Mouse (Mus musculus) C2C12 (cell line): ENCODE measurements around the gene Ube2e2. TPM values are rescaled to one million over a fixed set of nuclear protein-coding genes. Genes with fewer than 3 reads are reported as not detected.
"Not testable (repeated sequence)": the region's sequence is repeated elsewhere in the genome, so short reads cannot be mapped to it uniquely, and the experiment has no call there.

ENCODE experiments used
- H3K27me3 ChIP-seq: one replicate; pipeline ENCODE4 v1.6.1; 2011; ENCODE audit not compliant: control insufficient read depth, insufficient read depth, insufficient read length
- H3K36me3 ChIP-seq: one replicate; pipeline ENCODE4 v1.6.1; 2011; ENCODE audit not compliant: control insufficient read depth, insufficient read depth
- H3K4me3 ChIP-seq: one replicate; pipeline ENCODE4 v1.5.1; 2011; ENCODE audit warnings: mild to moderate bottlenecking, control low read depth; ENCODE audit not compliant: poor library complexity, insufficient read depth, severe bottlenecking
- H3K79me2 ChIP-seq: one replicate; pipeline ENCODE4 v1.6.1; 2011; ENCODE audit not compliant: control insufficient read depth, insufficient read depth
- H3K79me3 ChIP-seq: one replicate; pipeline ENCODE4 v1.6.1; 2011; ENCODE audit warnings: low read depth, control low read depth
- H3ac ChIP-seq: one replicate; pipeline ENCODE3; 2011; ENCODE audit warnings: low read depth; ENCODE audit not compliant: control insufficient read depth, insufficient read length
- CEBPB ChIP-seq: IDR thresholded peaks from one replicate; pipeline ENCODE4 v1.6.1; 2011; ENCODE audit warnings: low read depth, mild to moderate bottlenecking, control low read depth, moderate library complexity
- CTCF ChIP-seq: IDR thresholded peaks from one replicate; pipeline ENCODE4 v1.5.1; 2011; ENCODE audit not compliant: control insufficient read depth, insufficient read depth, insufficient read length
- FOSL1 ChIP-seq: IDR thresholded peaks from one replicate; pipeline ENCODE4 v1.8.0; 2011; ENCODE audit warnings: mild to moderate bottlenecking, low read length; ENCODE audit not compliant: poor library complexity, insufficient read depth, severe bottlenecking
- MAX ChIP-seq: IDR thresholded peaks from one replicate; pipeline ENCODE4 v1.6.1; 2011; ENCODE audit warnings: mild to moderate bottlenecking, control low read depth
- MYOD1 ChIP-seq: IDR thresholded peaks from one replicate; pipeline ENCODE4 v1.6.1; 2011; ENCODE audit warnings: low read depth; ENCODE audit not compliant: control insufficient read depth, insufficient read length
- MYOG ChIP-seq: IDR thresholded peaks from one replicate; pipeline ENCODE4 v1.6.1; 2011; ENCODE audit not compliant: control insufficient read depth, insufficient read length; ENCODE audit errors: extremely low read depth
- USF1 ChIP-seq: IDR thresholded peaks from one replicate; pipeline ENCODE4 v1.6.1; 2011; ENCODE audit warnings: low read depth, mild to moderate bottlenecking, control low read depth, moderate library complexity
- polyA plus RNA-seq: library from polyadenylated mRNA; unstranded; fragments of >200 nt; fragmentation: generic; extraction: Trizol; gene quantifications from one replicate; pipeline ENCODE4 v1.2.1, GENCODE M21; 2012; ENCODE audit warnings: missing spikeins

Ube2e2 gene
- polyA plus RNA-seq, 1 experiment = 26.1 TPM

- TF ChIP-seq MYOD1 = no peak
- no peak for TF ChIP-seq USF1
- TF ChIP-seq CTCF = no peak
- no peak for TF ChIP-seq MYOG
- no peak for TF ChIP-seq MAX
- no peak for TF ChIP-seq CEBPB
- no peak for TF ChIP-seq FOSL1
- Histone ChIP-seq H3K79me3 (no peaks in the 10 kb centered on the region), H3ac (no peak overlapping the region), H3K36me3 (no peaks in the 10 kb centered on the region), H3K79me2 (no peaks in the 10 kb centered on the region), H3K4me3 (no peak overlapping the region), H3K27me3 (no peaks in the 10 kb centered on the region)
These were observed 346.5 kb downstream of the Ube2e2 start for GRCm38 (mm10) chr14:18547541-18547940.

DNA sequence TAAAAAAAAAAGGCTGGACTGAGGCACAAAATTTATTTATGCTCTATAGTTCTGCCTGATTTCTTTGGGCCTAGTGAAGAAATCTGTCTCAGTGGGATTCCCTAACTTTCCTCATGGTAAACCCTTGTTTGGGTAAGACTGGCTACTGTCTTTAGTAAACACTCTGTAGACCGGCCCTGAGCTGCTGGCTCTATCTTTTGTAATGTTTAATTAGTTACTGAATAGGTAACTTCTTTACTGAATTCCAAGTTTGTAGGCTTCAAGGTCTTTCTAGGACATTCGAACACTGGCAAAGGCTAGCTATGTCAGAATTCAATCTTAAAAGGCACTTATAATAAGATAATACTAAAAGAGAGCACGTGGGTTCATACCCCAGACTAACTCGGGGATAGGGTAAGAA is 355.0 kb downstream of the Ube2e2 start:
- not testable (repeated sequence) for H3K27me3 ChIP-seq, H3K79me3 ChIP-seq, H3K36me3 ChIP-seq, H3K79me2 ChIP-seq, H3K4me3 ChIP-seq, H3ac ChIP-seq

GRCm38 (mm10) chr14:18530899-18531298 is 363.2 kb downstream of the Ube2e2 start:
- Histone ChIP-seq H3K36me3 (no peaks in the 10 kb centered on the region), H3K79me2 (no peaks in the 10 kb centered on the region), H3K27me3 (no peaks in the 10 kb centered on the region), H3K4me3 (no peak overlapping the region), H3ac (no peak overlapping the region), H3K79me3 (no peaks in the 10 kb centered on the region)
- TF ChIP-seq USF1 (no peak), CTCF (no peak), MAX (no peak), CEBPB (no peak)

DNA sequence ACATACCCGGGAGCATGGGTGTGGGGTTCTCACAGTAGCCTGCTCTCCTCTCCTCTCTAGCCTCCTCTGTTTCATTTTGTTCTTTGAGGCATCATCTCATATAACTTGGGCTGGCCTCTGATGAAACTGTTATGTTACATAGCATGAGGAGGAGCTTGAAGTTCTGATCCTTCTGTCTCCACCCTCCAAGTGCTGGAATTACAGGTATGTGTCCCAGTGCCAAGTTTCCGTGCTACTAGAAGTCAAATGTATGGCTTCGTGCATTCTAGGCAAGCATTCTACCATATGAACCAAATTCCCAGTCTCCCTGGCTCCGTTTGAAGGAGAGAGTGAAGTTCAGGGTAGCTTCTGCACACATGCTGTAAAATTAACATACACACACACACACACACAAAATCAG is 363.6 kb downstream of the Ube2e2 start:
- Histone ChIP-seq H3K4me3 (no peak overlapping the region), H3K36me3 (no peaks in the 10 kb centered on the region), H3K79me2 (no peaks in the 10 kb centered on the region), H3K79me3 (no peaks in the 10 kb centered on the region), H3K27me3 (no peaks in the 10 kb centered on the region), H3ac (no peak overlapping the region)
- TF ChIP-seq USF1 (no peak), MYOG (no peak), MYOD1 (no peak)
